In the genomic region with DNA sequence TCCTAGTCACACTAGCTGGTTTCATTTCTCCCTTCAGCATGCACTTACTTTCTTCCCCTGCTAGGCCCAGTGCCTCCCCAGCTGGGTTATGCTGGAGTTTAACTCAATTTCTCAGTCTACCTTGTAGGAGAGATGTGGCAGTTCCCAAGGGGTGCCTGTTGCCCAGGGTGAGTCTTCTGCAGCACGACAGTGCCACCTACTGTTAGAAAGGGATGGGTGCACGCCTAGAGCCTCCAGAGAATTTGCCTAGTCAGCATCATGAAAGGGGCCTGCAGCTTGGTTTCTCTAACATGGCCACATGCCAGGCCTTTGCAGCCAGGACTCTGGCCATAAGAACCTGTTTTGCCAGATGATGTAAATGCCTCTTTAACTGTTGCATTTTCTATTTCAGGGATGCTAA, we compare ENCODE assay signal across 8 mouse cellular contexts. TPM values are rescaled to one million over a fixed set of nuclear protein-coding genes. Genes with fewer than 3 reads are reported as not detected.
DNase-seq lines count a peak whose midpoint lies in the region; ATAC-seq and TF ChIP-seq lines count a peak whose summit lies in the region.

No protein-coding gene starts in this region.

- intact Hi-C loops in heart, postnatal 36 days (cut with DNase I): loop anchor here (5.0 to 10.0 kb wide), 2 partner anchors 316 to 519 kb away; no protein-coding TSS in a partner anchor

- no peak overlapping the region for H3K27ac ChIP-seq in forebrain, embryonic 16.5 days (ENCODE audit: low read length)
- H3K27ac ChIP-seq in olfactory bulb, adult 2 months (ENCODE audit: insufficient read depth, low read depth, low read length): no peak overlapping the region
- no peak overlapping the region for H3K27ac ChIP-seq in thymus, adult 2 months (ENCODE audit: control insufficient read depth, insufficient read depth, low read length)

- WGBS in forebrain, embryonic 16.5 days: 1% methylated on average over 2 of the region's 2 CpGs
- WGBS in olfactory bulb, adult 2 months: 2% methylated on average over 2 of the region's 2 CpGs
- WGBS in thymus, adult 2 months: 0% methylated on average over 2 of the region's 2 CpGs

- no peak overlapping the region for H3K4me3 ChIP-seq in G1E (ENCODE audit: low read depth, low read length)
- H3K4me3 ChIP-seq in forebrain, embryonic 16.5 days (replicated peaks; ENCODE audit: low read length): no peak overlapping the region
- H3K4me3 ChIP-seq in olfactory bulb, adult 2 months (ENCODE audit: insufficient read depth, low read depth, low read length): no peak overlapping the region
- H3K4me3 ChIP-seq in thymus, adult 2 months (ENCODE audit: control insufficient read depth, insufficient read depth, low read length): no peak overlapping the region

- DNase-seq in G1E (ENCODE audit: low spot score): peak; percentile 64
- peak; percentile 85 to 89 for DNase-seq in cerebellum, adult 18-20 months
- peak; percentile 76 to 78 for DNase-seq in heart, postnatal 36 days
- DNase-seq in layer of hippocampus, adult 18-20 months (ENCODE audit: low spot score in 2 of 2): peak; percentile 71 to 93
- DNase-seq in lung, adult 18-20 months: peak; percentile 76 to 80
- DNase-seq in thymus, adult 2 months: peak; percentile 81

- H3K36me3 ChIP-seq in G1E (replicated peaks): no peaks in the 10 kb centered on the region
- H3K36me3 ChIP-seq in forebrain, embryonic 16.5 days (ENCODE audit: control insufficient read depth, insufficient read depth): no peaks in the 10 kb centered on the region
- no peaks in the 10 kb centered on the region for H3K36me3 ChIP-seq in thymus, adult 2 months (ENCODE audit: control insufficient read depth, insufficient read depth, low read length)

- H3K4me2 ChIP-seq in forebrain, embryonic 16.5 days (ENCODE audit: low read length): no peak overlapping the region

- no peak for TF ChIP-seq POLR2A in olfactory bulb, adult 2 months (IDR thresholded peaks at IDR 0.05; ENCODE audit: insufficient read depth, low read depth, low read length)
- no peak for TF ChIP-seq POLR2A in thymus, adult 2 months (IDR thresholded peaks at IDR 0.05; ENCODE audit: control insufficient read depth, extremely low read depth, insufficient read depth, low read length, poor library complexity)

- no peaks in the 10 kb centered on the region for H3K27me3 ChIP-seq in G1E (ENCODE audit: insufficient read depth, low read length)
- H3K27me3 ChIP-seq in forebrain, embryonic 16.5 days (replicated peaks; ENCODE audit: control insufficient read depth, insufficient read depth, low read length): no peaks in the 10 kb centered on the region
- H3K27me3 ChIP-seq in thymus, adult 2 months (ENCODE audit: control insufficient read depth, insufficient read depth, low read length): no peaks in the 10 kb centered on the region

- no peak overlapping the region for H3K9ac ChIP-seq in forebrain, embryonic 16.5 days (replicated peaks; ENCODE audit: low read depth, low read length)

- H3K4me1 ChIP-seq in G1E (ENCODE audit: insufficient read depth, low read depth, low read length): peaks cover 3% of the 10 kb centered on the region; the same call in 1 of the 2 replicates
- H3K4me1 ChIP-seq in forebrain, embryonic 16.5 days (replicated peaks; ENCODE audit: control insufficient read depth, insufficient read depth, low read length): no peaks in the 10 kb centered on the region
- no peaks in the 10 kb centered on the region for H3K4me1 ChIP-seq in olfactory bulb, adult 2 months (ENCODE audit: control insufficient read depth, insufficient read depth, low read length)
- no peaks in the 10 kb centered on the region for H3K4me1 ChIP-seq in thymus, adult 2 months (replicated peaks; ENCODE audit: control insufficient read depth, insufficient read depth, low read length)

- ATAC-seq in G1E (ENCODE audit: extremely low read depth, insufficient number of reproducible peaks, low FRiP score, poor library complexity, severe bottlenecking): peak; percentile 86
- ATAC-seq in forebrain, embryonic 16.5 days: peak; percentile 96

- peaks cover 2% of the 10 kb centered on the region; the same call in 1 of the 2 replicates for H3K9me3 ChIP-seq in G1E (replicated peaks)
- H3K9me3 ChIP-seq in forebrain, embryonic 16.5 days (ENCODE audit: control insufficient read depth, low read length): 0 out of 2 replicates have a peak, but pooled peaks cover 4% of the 10 kb centered on the region

- TF ChIP-seq CTCF in G1E (IDR thresholded peaks at IDR 0.05; ENCODE audit: low read depth, low read length): peak; percentile 79
- peak; percentile 91 for TF ChIP-seq CTCF in olfactory bulb, adult 2 months (IDR thresholded peaks at IDR 0.05; ENCODE audit: insufficient read depth, low read depth, low read length)
- TF ChIP-seq CTCF in thymus, adult 2 months (IDR thresholded peaks at IDR 0.05; ENCODE audit: borderline replicate concordance, control insufficient read depth, extremely low read depth, insufficient read depth, low read length, poor library complexity): peak; percentile 85; the same call in 1 of the 2 replicates

RNA-seq across cellular contexts. Expression of gene Efcab2, which starts 57.8 kb away (rescaled TPM):
- total RNA-seq in G1E (2014; fragmentation: Nextera tagmentation): 3.4 and 4.1 TPM in 2 replicates
- 4.8 and 6.0 TPM in 2 replicates for total RNA-seq in G1E (2017)
- 0.13 and 0.17 TPM in 2 replicates for polyA plus RNA-seq in G1E (2012)
- polyA plus RNA-seq in forebrain, embryonic 16.5 days (2015; fragmentation: Nextera tagmentation; extraction: Ambion mirVana): 7.1 TPM in 2 replicates
- total RNA-seq in heart, postnatal 36 days (2021): 10 to 100 TPM; 77.4 to 81.4 TPM
- 1 to 10 TPM; 9.6 to 10.0 TPM for total RNA-seq in layer of hippocampus, adult 18-20 months (2021)
- polyA plus RNA-seq in olfactory bulb, adult 2 months (2012; ENCODE audit: insufficient read depth, insufficient read length, low replicate concordance, missing spikeins): not detected in 2 replicates
- 0.13 and 0.49 TPM in 2 replicates for polyA plus RNA-seq in thymus, adult 2 months (2012; rRNA removed)
